Mouse (Mus musculus) forebrain, embryonic 13.5 days (tissue): Measurements from ENCODE around the gene 4921501E09Rik. TPM values are rescaled to one million over a fixed set of nuclear protein-coding genes. Genes with fewer than 3 reads are reported as not detected.
"Not testable (repeated sequence)": the region's sequence is repeated elsewhere in the genome, so short reads cannot be mapped to it uniquely, and the experiment has no call there.

Source experiments
- ATAC-seq: fragments of 200-750 bp; cut with Nextera tagmentation; 2 replicates; pipeline ENCODE4 v1.8.0; 2017
- H3K27ac ChIP-seq: fragments of 300-500 bp; sonication (generic); 2 replicates; pipeline ENCODE4 v1.5.1; 2015; ENCODE audit warnings: inconsistent platforms, mild to moderate bottlenecking, moderate library complexity
- H3K27me3 ChIP-seq: fragments of 300-500 bp; sonication (generic); 2 replicates; pipeline ENCODE4 v1.6.1; 2015; ENCODE audit warnings: mild to moderate bottlenecking, inconsistent platforms
- H3K36me3 ChIP-seq: fragments of 300-500 bp; sonication (generic); 2 replicates; pipeline ENCODE4 v1.6.1; 2015; ENCODE audit warnings: mild to moderate bottlenecking, inconsistent platforms; ENCODE audit not compliant: poor library complexity, severe bottlenecking
- H3K4me1 ChIP-seq: fragments of 300-500 bp; sonication (generic); 2 replicates; pipeline ENCODE4 v1.6.1; 2015; ENCODE audit warnings: inconsistent platforms
- H3K4me2 ChIP-seq: fragments of 300-500 bp; sonication (generic); 2 replicates; pipeline ENCODE4 v1.6.1; 2015; ENCODE audit warnings: inconsistent platforms, mild to moderate bottlenecking, moderate library complexity
- H3K4me3 ChIP-seq: fragments of 300-500 bp; sonication (generic); 2 replicates; pipeline ENCODE4 v1.5.1; 2015; ENCODE audit warnings: mild to moderate bottlenecking, inconsistent platforms
- H3K9ac ChIP-seq: fragments of 300-500 bp; sonication (generic); 2 replicates; pipeline ENCODE4 v1.6.1; 2015; ENCODE audit warnings: mild to moderate bottlenecking, inconsistent platforms
- H3K9me3 ChIP-seq: fragments of 300-500 bp; sonication (generic); replicated peaks from 2 replicates; pipeline ENCODE4 v1.6.1; 2016; ENCODE audit warnings: inconsistent platforms
- WGBS: fragments of 180-500 bp; shearing (Covaris S2); methylation state at CpG from one replicate; pipeline ENCODE4 v1.1.7; 2015; 5-methylcytosine and 5-hydroxymethylcytosine counted together
- polyA plus RNA-seq: library from polyadenylated mRNA; unstranded; fragments of >200 nt; fragmentation: Nextera tagmentation; extraction: Ambion mirVana; gene quantifications from 2 replicates; pipeline ENCODE4 v1.2.1, GENCODE M21; 2015

Gene 4921501E09Rik
- not detected in 2 replicates for polyA plus RNA-seq

DNA sequence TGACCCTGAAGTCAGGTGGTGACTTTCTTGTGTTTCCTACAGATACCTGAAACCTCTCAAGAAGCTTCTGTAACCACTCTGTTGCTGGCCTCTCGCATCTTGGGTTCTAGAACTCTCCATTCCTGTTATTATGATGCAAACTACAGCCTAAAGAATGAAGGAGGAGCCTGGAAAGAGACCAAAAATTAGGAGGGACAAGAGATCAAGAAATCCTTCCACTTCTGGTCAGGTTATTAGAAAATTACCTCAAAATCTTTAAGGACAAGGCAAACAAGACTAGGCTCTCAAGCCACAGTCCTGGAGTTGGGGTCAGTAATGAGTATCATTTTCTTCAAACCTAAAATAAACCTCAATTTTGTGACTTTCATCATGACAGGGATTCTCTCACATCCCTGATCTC is at the start of gene 4921501E09Rik:
Gene 4921501E09Rik (minus strand): TSS at position 101 of the 400 bp plus-strand sequence.
- Histone ChIP-seq H3K4me3 (no peak within 1 kb of the TSS), H3K4me1 (no peaks in the 10 kb centered on the region), H3K27ac (no peak within 1 kb of the TSS), H3K9ac (no peak within 1 kb of the TSS), H3K27me3 (0 out of 2 replicates have a peak, but pooled peaks cover 3% of the 10 kb centered on the region), H3K9me3 (no peaks in the 10 kb centered on the region), H3K36me3 (no peaks in the 10 kb centered on the region), H3K4me2 (no peak within 1 kb of the TSS)
- ATAC-seq = no peak
- 37% methylated on average over 1 of the region's 1 CpGs for WGBS

DNA sequence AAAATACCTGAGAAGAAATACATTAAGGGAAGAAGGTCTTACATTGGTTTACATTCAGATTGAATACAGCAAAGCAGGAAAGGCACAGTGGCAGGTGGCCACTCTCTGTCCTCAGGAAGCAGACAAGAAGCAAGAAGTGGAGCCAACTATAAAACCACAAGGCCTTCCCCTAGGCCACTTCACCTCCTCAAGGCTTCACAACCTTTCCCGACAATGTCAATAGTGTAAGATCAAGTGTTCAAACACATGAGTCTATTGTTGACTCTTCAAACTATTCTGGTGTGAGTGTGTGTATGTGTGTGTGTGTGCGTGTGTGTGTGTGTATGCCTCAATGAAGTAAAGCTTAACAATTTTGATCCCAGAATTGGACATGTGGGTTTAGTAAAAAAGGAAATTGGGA is 29.5 kb upstream of the 4921501E09Rik start:
- Histone ChIP-seq H3K4me1 (peaks cover 12% of the 10 kb centered on the region), H3K9ac (no peak overlapping the region), H3K36me3 (no peaks in the 10 kb centered on the region), H3K9me3 (no peaks in the 10 kb centered on the region), H3K4me2 (no peak overlapping the region), H3K4me3 (no peak overlapping the region), H3K27ac (no peak overlapping the region), H3K27me3 (no peaks in the 10 kb centered on the region)
- no peak for ATAC-seq
- WGBS = 87% methylated on average over 2 of the region's 2 CpGs

DNA sequence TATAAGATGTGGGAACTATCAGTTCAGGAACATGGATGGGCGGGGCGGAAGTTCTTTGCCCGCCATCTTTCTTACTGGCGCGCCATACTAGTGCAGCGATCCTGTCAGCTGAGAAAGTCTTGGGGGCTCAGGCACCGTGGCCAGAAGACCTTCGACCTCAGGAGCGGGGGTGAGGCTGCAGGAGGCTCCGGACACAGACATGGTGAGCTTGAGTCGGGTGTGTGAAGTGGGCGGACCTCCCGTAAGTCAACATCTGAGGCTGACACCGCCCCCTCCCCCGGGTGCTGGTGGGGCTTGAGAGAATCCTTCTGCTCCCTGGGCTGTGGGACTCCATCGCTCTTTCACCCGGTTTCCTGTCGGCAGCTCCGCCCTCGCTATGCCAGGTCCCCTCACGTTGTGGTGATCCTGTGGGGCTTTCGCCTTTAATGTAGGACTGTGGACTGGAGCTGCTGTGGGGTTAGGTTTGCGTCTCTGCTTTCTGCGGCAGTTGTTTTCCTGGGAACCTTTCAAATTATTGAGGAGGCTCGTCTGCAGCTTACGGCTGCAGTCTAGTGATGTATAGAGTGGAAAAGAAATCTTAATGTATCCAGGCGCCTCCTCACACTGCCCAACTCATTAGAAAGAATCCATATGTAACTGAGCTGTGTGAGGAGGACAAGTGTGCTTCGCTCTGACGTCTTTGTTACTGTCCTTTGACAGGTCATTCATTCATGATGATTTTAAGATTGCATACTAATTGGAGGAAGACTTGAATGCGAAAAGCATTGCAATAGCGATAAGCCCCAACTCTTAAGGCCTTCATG is 24.7 kb upstream of the 4921501E09Rik start:
- H3K4me3 ChIP-seq = peak overlapping the region; percentile 69
- peak overlapping the region; percentile 76 for H3K4me2 ChIP-seq
- peak overlapping the region; percentile 89 for H3K27ac ChIP-seq
- H3K4me1 ChIP-seq = peaks cover 12% of the 10 kb centered on the region
- H3K9ac ChIP-seq = peak overlapping the region; percentile 83
- WGBS = 2% methylated on average over 31 of the region's 31 CpGs
- H3K27me3 ChIP-seq = no peaks in the 10 kb centered on the region
- ATAC-seq = peak; percentile 76
- no peaks in the 10 kb centered on the region for H3K9me3 ChIP-seq
- no peaks in the 10 kb centered on the region for H3K36me3 ChIP-seq

DNA sequence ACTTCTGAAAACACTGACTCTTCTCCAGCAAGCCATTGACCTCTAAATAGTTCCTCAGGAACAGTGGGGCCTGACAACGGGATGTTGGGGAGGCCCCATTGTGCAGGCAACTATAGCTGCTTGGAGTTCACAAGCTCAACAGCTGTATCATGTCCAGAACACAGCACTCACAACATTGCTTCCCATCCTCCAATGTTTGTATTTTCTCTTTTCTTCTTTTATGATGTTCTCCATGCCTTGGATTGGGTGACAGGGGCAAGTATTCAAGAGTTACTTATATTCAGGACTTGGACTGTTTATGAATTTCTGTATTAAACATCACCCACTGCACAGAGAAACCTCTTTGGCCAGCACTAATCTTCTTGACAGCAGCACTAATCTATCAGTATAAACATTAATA is 23.8 kb upstream of the 4921501E09Rik start:
- Histone ChIP-seq H3K4me2 (no peak overlapping the region), H3K4me1 (peaks cover 12% of the 10 kb centered on the region), H3K4me3 (no peak overlapping the region), H3K9ac (no peak overlapping the region), H3K36me3 (no peaks in the 10 kb centered on the region), H3K27ac (no peak overlapping the region), H3K27me3 (no peaks in the 10 kb centered on the region), H3K9me3 (no peaks in the 10 kb centered on the region)
- ATAC-seq = no peak
- WGBS = 91% methylated on average over 1 of the region's 1 CpGs

DNA sequence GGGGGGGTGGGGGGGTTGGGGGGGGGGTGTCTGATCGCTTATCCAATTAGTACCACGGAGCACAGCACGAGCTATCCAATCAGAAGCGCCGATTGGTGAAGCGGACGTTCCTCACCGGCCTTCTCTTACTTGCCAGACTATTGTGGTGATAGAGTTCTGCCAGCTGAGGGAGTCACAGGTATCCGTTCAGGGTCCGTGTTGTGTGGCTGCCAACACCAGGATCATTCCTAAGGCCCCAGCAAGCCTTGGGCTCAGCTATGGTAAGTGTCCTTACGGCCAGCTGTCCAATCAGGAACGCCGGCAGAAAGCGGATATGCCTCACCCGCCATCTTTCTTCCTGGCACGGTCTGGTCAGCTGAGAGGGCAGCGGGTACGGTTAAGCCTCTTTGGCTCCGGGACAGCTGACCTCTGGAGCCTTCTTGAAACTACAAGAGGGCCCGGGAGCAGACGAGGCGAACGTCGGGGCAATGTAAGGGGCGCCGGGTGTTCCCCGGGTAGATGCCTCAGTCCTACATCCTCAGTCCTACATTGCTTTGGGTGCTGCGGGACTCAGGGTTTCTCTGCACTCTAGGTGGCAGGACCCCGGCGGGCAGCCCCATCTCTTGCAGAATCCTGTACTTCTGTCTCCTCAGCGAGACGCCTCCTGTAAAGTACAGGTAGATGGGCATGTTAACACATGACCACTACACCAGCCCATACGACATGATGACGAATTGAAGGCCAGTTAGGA is 21.5 kb upstream of the 4921501E09Rik start, which contains the start of gene Zfp563:
Gene Zfp563 (plus strand): TSS at position 91 of the 730 bp plus-strand sequence.
- Histone ChIP-seq H3K4me2 (peak within 1 kb of the TSS; percentile 68), H3K27ac (peak within 1 kb of the TSS; percentile 81), H3K4me3 (peak within 1 kb of the TSS; percentile 70), H3K27me3 (no peaks in the 10 kb centered on the region), H3K4me1 (peaks cover 12% of the 10 kb centered on the region), H3K9ac (peak within 1 kb of the TSS; percentile 77), H3K9me3 (no peaks in the 10 kb centered on the region), H3K36me3 (no peaks in the 10 kb centered on the region)
- peak; percentile 89 for ATAC-seq
- WGBS = 4% methylated on average over 34 of the region's 34 CpGs

DNA sequence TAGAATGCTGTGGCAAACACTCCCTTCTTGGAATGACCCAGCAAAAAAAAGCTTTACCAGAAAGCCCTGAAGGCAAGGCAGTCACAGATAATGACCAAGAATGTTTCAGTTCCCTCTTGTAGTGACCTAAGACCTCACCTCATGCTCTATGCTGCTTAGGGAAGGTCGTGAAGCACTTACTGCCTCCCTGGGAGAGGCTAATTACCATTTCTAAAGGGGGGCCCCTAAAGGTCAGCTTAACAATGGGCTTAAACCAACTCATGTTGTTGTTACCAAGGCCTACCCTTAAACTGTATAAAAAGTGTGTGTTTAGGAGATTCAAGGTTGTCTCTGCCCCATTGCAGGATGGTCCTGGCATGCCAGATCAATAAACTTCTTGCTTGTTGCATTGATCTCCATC is 4.9 kb downstream of the 4921501E09Rik start:
- WGBS = 0% methylated on average over 1 of the region's 1 CpGs
- H3K27ac ChIP-seq = no peak overlapping the region
- no peak overlapping the region for H3K4me2 ChIP-seq
- H3K4me1 ChIP-seq = no peaks in the 10 kb centered on the region
- H3K4me3 ChIP-seq = no peak overlapping the region
- H3K27me3 ChIP-seq = no peaks in the 10 kb centered on the region
- no peak overlapping the region for H3K9ac ChIP-seq
- H3K9me3 ChIP-seq = no peaks in the 10 kb centered on the region
- no peak for ATAC-seq
- H3K36me3 ChIP-seq = no peaks in the 10 kb centered on the region

DNA sequence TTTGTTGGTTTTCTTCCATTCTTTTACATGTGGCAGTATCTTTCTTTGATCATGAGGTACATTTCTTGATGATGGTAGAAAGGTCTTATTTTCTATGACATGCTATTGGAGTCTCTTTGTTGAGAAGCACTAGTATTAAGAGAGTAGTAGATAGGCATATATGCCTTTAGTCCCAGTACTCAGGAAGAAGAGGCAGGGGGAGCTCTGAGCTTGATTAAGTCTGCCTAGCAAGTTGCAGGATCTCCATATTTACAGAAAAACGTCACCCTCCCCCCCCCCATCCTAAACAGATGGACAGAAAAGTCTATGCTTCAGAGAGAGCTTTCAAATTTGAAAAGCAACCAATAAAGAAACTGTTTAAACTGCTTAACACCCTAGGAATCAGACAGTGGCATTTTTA is 9.1 kb downstream of the 4921501E09Rik start:
- Histone ChIP-seq H3K4me1 (no peaks in the 10 kb centered on the region), H3K9me3 (no peaks in the 10 kb centered on the region), H3K27me3 (no peaks in the 10 kb centered on the region), H3K4me2 (no peak overlapping the region), H3K27ac (no peak overlapping the region), H3K9ac (no peak overlapping the region), H3K36me3 (no peaks in the 10 kb centered on the region), H3K4me3 (no peak overlapping the region)
- WGBS = 3% methylated on average over 1 of the region's 1 CpGs
- no peak for ATAC-seq

DNA sequence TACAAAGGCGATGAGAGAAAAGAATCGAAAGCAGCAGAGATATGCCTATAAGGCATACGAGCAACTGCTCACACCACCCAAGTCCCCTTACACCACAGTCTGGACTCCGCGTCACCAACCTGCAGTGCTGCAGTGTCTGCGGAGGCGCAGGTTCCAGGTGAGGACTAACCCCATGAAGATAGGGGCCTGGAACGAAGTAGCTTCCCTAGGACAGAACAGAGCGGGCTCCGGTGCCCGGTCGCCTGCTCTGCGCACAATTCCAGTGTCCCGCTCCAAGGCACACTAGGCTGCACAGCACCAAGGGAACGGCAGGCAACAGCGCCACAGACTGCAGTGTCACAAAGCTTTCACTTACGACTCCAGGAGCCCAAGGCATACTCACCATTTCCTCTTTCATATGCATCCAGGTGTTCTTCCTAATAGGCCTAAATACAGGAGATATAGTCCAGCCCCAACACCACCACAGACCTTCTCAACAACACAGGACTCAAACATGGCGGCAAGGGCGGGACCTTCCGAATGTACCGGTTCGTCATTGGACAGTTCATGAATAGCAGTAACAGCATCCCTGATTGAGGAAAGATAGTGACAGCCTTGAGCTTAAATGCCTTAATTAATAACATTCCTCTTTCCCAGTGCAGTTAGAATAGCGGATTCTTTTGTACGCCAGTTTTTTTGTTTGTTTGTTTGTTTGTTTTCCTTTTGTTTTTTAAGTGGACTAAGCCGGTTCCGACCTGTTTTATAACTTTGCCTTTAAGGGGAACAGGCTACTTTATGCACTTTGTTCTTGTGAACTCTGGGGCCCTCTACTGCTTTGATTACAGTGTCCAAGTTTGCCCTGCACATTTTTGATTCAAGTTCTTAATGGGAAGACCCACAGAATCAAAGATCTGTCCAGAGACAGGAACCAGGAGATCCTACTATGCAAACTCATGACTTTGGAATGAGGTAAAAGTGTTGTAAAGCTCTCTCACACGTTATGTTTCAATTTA is 34.7 kb downstream of the 4921501E09Rik start, which contains the start of gene Zfp763:
Gene Zfp763 (minus strand): TSS at position 503 of the 992 bp plus-strand sequence.
- 3% methylated on average over 27 of the region's 27 CpGs for WGBS
- peak within 1 kb of the TSS; percentile 79 for H3K9ac ChIP-seq
- H3K27ac ChIP-seq = peak within 1 kb of the TSS; percentile 82
- H3K9me3 ChIP-seq = peaks cover 4% of the 10 kb centered on the region; the same call in 1 of the 2 replicates
- H3K4me2 ChIP-seq = peak within 1 kb of the TSS; percentile 67
- no peaks in the 10 kb centered on the region for H3K27me3 ChIP-seq
- peaks cover 8% of the 10 kb centered on the region; the same call in 1 of the 2 replicates for H3K36me3 ChIP-seq
- peak; percentile 100 for ATAC-seq
- H3K4me3 ChIP-seq = peak within 1 kb of the TSS; percentile 64
- H3K4me1 ChIP-seq = peaks cover 12% of the 10 kb centered on the region; the same call in 1 of the 2 replicates

DNA sequence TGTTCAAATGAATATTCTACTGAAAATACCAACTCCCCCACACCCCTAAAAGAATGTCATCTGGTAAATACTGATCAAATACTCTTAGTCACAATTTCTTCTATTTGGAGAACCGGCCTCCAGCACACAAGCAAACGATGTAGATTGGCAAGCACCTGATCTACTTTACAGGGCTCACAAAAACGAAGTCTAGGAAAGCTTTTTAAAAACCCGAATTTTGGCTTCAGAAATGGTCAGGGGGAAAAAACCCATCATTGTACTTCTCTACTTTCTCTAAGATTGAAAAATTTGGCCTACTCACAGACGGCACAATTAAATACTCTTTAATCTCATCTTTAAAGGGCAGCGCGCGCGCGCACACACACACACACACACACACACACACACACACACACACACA is 35.5 kb downstream of the 4921501E09Rik start:
- Histone ChIP-seq H3K4me2 (peak overlapping the region; percentile 67), H3K9ac (peak overlapping the region; percentile 79), H3K4me1 (peaks cover 12% of the 10 kb centered on the region; the same call in 1 of the 2 replicates), H3K4me3 (peak overlapping the region; percentile 64), H3K9me3 (peaks cover 8% of the 10 kb centered on the region; the same call in 1 of the 2 replicates), H3K27ac (peak overlapping the region; percentile 82; the same call in 1 of the 2 replicates), H3K27me3 (no peaks in the 10 kb centered on the region), H3K36me3 (peaks cover 12% of the 10 kb centered on the region)
- 4% methylated on average over 10 of the region's 10 CpGs for WGBS
- ATAC-seq = no peak

DNA sequence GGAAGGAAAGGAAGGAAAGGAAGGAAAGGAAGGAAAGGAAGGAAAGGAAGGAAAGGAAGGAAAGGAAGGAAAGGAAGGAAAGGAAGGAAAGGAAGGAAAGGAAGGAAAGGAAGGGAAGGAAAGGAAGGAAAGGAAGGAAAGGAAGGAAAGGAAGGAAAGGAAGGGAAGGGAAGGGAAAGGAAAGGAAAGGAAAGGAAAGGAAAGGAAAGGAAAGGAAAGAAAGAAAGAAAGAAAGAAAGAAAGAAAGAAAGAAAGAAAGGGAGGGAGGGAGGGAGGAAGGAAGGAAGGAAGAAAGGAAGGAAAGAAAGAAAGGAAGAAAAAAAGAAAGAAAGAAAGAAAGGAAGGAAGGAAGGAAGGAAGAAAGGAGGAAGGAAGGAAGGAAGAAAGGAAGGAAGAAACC is 47.4 kb downstream of the 4921501E09Rik start:
- H3K27me3 ChIP-seq, H3K9ac ChIP-seq, H3K4me2 ChIP-seq, ATAC-seq, H3K27ac ChIP-seq, H3K4me3 ChIP-seq, H3K4me1 ChIP-seq: not testable (repeated sequence)
- Histone ChIP-seq H3K36me3 (peaks cover 88% of the 10 kb centered on the region), H3K9me3 (peaks cover 69% of the 10 kb centered on the region)
